Mouse (Mus musculus) right cerebral cortex, postnatal 25 days (tissue): Measurements from ENCODE around the gene Cox4i2.
A peak's percentile ranks its signal among the peaks of the same experiment; 100 is the strongest.

Source experiments
- DNase-seq: peaks from one replicate; pipeline ENCODE4 v3.0.0; 2022

The Cox4i2 gene

GRCm38 (mm10) chr2:152753944-152754711 lies at the start of gene Cox4i2:
Gene Cox4i2, plus strand, starts transcription at chr2:152754173.
- DNase-seq, result no peak

GRCm38 (mm10) chr2:152704256-152704605 lies 49.7 kb upstream of the Cox4i2 start:
- no peak for DNase-seq

GRCm38 (mm10) chr2:152704811-152705370 lies 49.1 kb upstream of the Cox4i2 start:
- DNase-seq, result no peak

GRCm38 (mm10) chr2:152705993-152706571 lies 47.9 kb upstream of the Cox4i2 start:
- DNase-seq, result peak; percentile 38

GRCm38 (mm10) chr2:152707186-152707585 lies 46.8 kb upstream of the Cox4i2 start:
- no peak for DNase-seq

- peak; percentile 79 for DNase-seq
Observed at GRCm38 (mm10) chr2:152707627-152708026, 46.3 kb upstream of the Cox4i2 start.

- no peak for DNase-seq
Observed at GRCm38 (mm10) chr2:152709066-152709465, 44.9 kb upstream of the Cox4i2 start.

- DNase-seq, result no peak
Observed at GRCm38 (mm10) chr2:152716241-152716772, 37.7 kb upstream of the Cox4i2 start.

- no peak for DNase-seq
Observed at GRCm38 (mm10) chr2:152717652-152718051, 36.3 kb upstream of the Cox4i2 start.

GRCm38 (mm10) chr2:152718076-152718475 lies 35.9 kb upstream of the Cox4i2 start:
- DNase-seq, result no peak

- DNase-seq, result no peak
Observed at GRCm38 (mm10) chr2:152723651-152724331, 30.2 kb upstream of the Cox4i2 start.

GRCm38 (mm10) chr2:152724332-152724723 lies 29.6 kb upstream of the Cox4i2 start:
- no peak for DNase-seq

GRCm38 (mm10) chr2:152725178-152725750 lies 28.7 kb upstream of the Cox4i2 start:
- no peak for DNase-seq

GRCm38 (mm10) chr2:152726213-152726612 lies 27.8 kb upstream of the Cox4i2 start:
- no peak for DNase-seq

- DNase-seq, result no peak
Observed at GRCm38 (mm10) chr2:152726751-152727335, 27.1 kb upstream of the Cox4i2 start.

- no peak for DNase-seq
Observed at GRCm38 (mm10) chr2:152727795-152728510, 26.0 kb upstream of the Cox4i2 start.

GRCm38 (mm10) chr2:152728594-152728993 lies 25.4 kb upstream of the Cox4i2 start:
- no peak for DNase-seq

- DNase-seq, result no peak
Observed at GRCm38 (mm10) chr2:152729013-152729635, 24.8 kb upstream of the Cox4i2 start.

- no peak for DNase-seq
Observed at GRCm38 (mm10) chr2:152729636-152730020, 24.3 kb upstream of the Cox4i2 start.

GRCm38 (mm10) chr2:152733201-152733600 lies 20.8 kb upstream of the Cox4i2 start:
- DNase-seq, result no peak

- DNase-seq, result no peak
Observed at GRCm38 (mm10) chr2:152734501-152734900, 19.5 kb upstream of the Cox4i2 start.

- DNase-seq, result peak; percentile 90
Observed at GRCm38 (mm10) chr2:152734984-152735383, 19.0 kb upstream of the Cox4i2 start.
